9 mouse cellular contexts compared by ENCODE assay signal in the genomic region with DNA sequence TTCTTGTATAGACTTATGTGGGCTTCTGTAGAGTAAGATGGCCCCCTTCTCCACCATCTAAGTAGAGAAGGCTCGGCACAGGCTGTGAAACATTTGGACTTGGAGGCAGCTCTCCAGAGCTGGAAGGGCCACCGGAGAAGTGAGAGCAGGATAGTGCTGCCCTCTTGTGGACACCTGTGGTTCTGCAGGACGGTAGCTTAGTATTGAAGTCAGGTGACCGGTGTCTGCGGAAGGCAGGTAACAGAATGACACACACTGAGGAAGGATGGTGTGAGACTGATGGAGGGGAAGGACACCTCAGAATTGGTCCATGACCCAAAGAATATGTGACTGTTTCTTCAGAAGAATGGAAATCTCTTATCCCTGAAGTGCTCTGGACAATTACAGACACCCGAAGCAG. TPM values are rescaled to one million over a fixed set of nuclear protein-coding genes. Genes with fewer than 3 reads are reported as not detected.
DNase-seq lines count a peak whose midpoint lies in the region; ATAC-seq and TF ChIP-seq lines count a peak whose summit lies in the region.
"Had no signal": no experiment of that assay in that cellular context is flagged by ENCODE, and none has a peak within 500 bp of the region (broad histone marks: within the 10 kb centered on the region; RNA-seq: fewer than 3 reads in every experiment).

No protein-coding gene starts in this region.

- 35% methylated on average over 6 of the region's 6 CpGs for WGBS in hindbrain, embryonic 11.5 days
- 37% methylated on average over 6 of the region's 6 CpGs for WGBS in hindbrain, embryonic 16.5 days

- DNase-seq in hindbrain, embryonic 11.5 days (ENCODE audit: low spot score) = peak; percentile 73
- DNase-seq in CH12.LX (ENCODE audit: extremely low read depth) = no peak
- DNase-seq in c-Kit-negative CD71-positive TER-119-positive erythroid progenitor cells, embryonic 14.5 days (ENCODE audit: low read depth, low spot score) = peak; percentile 27
- peak; percentile 11 to 59 for DNase-seq in layer of hippocampus, adult 8-10 months (ENCODE audit: low spot score in 2 of 2)
- peak; percentile 35 for DNase-seq in thymus, postnatal 25 days

- ATAC-seq in hindbrain, embryonic 11.5 days (ENCODE audit: low FRiP score) = no peak
- no peak for ATAC-seq in hindbrain, embryonic 16.5 days
- peak; percentile 73 for ATAC-seq in erythroid progenitor cell, adult 5-6 weeks (replicated peaks; ENCODE audit: low FRiP score, poor library complexity, severe bottlenecking)
- ATAC-seq in monocyte, adult 5-6 weeks (replicated peaks; ENCODE audit: insufficient number of reproducible peaks, low FRiP score, low TSS enrichment, poor library complexity, severe bottlenecking) = peak; percentile 60

- H3K9me3 ChIP-seq in hindbrain, embryonic 11.5 days (ENCODE audit: control insufficient read depth, low read length) = no peaks in the 10 kb centered on the region
- no peaks in the 10 kb centered on the region for H3K9me3 ChIP-seq in hindbrain, embryonic 16.5 days (ENCODE audit: control insufficient read depth, low read length)
- peaks cover 67% of the 10 kb centered on the region for H3K9me3 ChIP-seq in CH12.LX (replicated peaks; ENCODE audit: low read length)

- H3K27ac ChIP-seq in hindbrain, embryonic 11.5 days (ENCODE audit: low read depth, low read length) = no peak overlapping the region
- no peak overlapping the region for H3K27ac ChIP-seq in hindbrain, embryonic 16.5 days (ENCODE audit: low read depth, low read length)
- H3K27ac ChIP-seq in CH12.LX (ENCODE audit: insufficient read depth, low read depth) = no peak overlapping the region

- in situ Hi-C loops in CH12.LX (cut with MboI; ENCODE audit: low pct_ligation_motif_present, low pct_unique_long_range_greater_than_20kb, low sequenced_read_pairs) = no loop called here

- TF ChIP-seq POLR2A in CH12.LX (IDR thresholded peaks at IDR 0.05; ENCODE audit: low read depth, low read length) = no peak

- dilution Hi-C loops in CH12.LX (cut with MboI; ENCODE audit: extremely low pct_ligation_motif_present, extremely low pct_unique_long_range_greater_than_20kb, low sequenced_read_pairs) = no loop called here

- H3K4me2 ChIP-seq in hindbrain, embryonic 11.5 days (replicated peaks; ENCODE audit: low read depth, low read length) = no peak overlapping the region
- H3K4me2 ChIP-seq in hindbrain, embryonic 16.5 days (ENCODE audit: low read length) = no peak overlapping the region
- no peak overlapping the region for H3K4me2 ChIP-seq in CH12.LX (ENCODE audit: insufficient read depth, low read depth, poor library complexity, severe bottlenecking)

- peak; percentile 27 to 39; a peak in 3 of 4 replicates for TF ChIP-seq CTCF in CH12.LX (conservative IDR thresholded peaks at IDR 0.05 in 1 of 2, IDR thresholded peaks at IDR 0.05 in 1 of 2; ENCODE audit: low read depth in 2 of 2, low read length in 2 of 2)

- H3K4me1 ChIP-seq in hindbrain, embryonic 11.5 days (replicated peaks; ENCODE audit: control insufficient read depth, insufficient read depth, low read length) = no peaks in the 10 kb centered on the region
- no peaks in the 10 kb centered on the region for H3K4me1 ChIP-seq in hindbrain, embryonic 16.5 days (ENCODE audit: control insufficient read depth, insufficient read depth, low read depth, low read length)
- no peaks in the 10 kb centered on the region for H3K4me1 ChIP-seq in CH12.LX (ENCODE audit: control insufficient read depth in 1 of 2, insufficient read depth in 2 of 2)

- H3K36me3 ChIP-seq in hindbrain, embryonic 11.5 days (ENCODE audit: control insufficient read depth, insufficient read depth, low read length) = no peaks in the 10 kb centered on the region
- no peaks in the 10 kb centered on the region for H3K36me3 ChIP-seq in hindbrain, embryonic 16.5 days (ENCODE audit: control insufficient read depth, insufficient read depth, low read length)
- no peaks in the 10 kb centered on the region for H3K36me3 ChIP-seq in CH12.LX (replicated peaks in 1 of 2; ENCODE audit: control insufficient read depth in 1 of 2, insufficient read depth in 1 of 2, low read length in 1 of 2)

- TF ChIP-seq RAD21 in CH12.LX (IDR thresholded peaks at IDR 0.05; ENCODE audit: low read depth, low read length) = no peak; the same call in 1 of the 2 replicates

- no peaks in the 10 kb centered on the region for H3K79me2 ChIP-seq in CH12.LX (replicated peaks; ENCODE audit: control insufficient read depth, extremely low read depth, insufficient read depth, poor library complexity, severe bottlenecking)

- H3K9ac ChIP-seq in hindbrain, embryonic 11.5 days (ENCODE audit: low read depth, low read length) = no peak overlapping the region
- H3K9ac ChIP-seq in hindbrain, embryonic 16.5 days (ENCODE audit: low read depth, low read length) = no peak overlapping the region
- H3K9ac ChIP-seq in CH12.LX (ENCODE audit: insufficient read depth, low read depth) = no peak overlapping the region

- H3K27me3 ChIP-seq in hindbrain, embryonic 11.5 days (ENCODE audit: control insufficient read depth, insufficient read depth, low read length) = peaks cover 13% of the 10 kb centered on the region
- H3K27me3 ChIP-seq in hindbrain, embryonic 16.5 days (replicated peaks; ENCODE audit: control insufficient read depth, insufficient read depth, low read length) = peaks cover 12% of the 10 kb centered on the region
- H3K27me3 ChIP-seq in CH12.LX (replicated peaks) = no peaks in the 10 kb centered on the region

- TF ChIP-seq EP300 in CH12.LX (IDR thresholded peaks at IDR 0.05; ENCODE audit: low read length) = no peak

- no peak overlapping the region for H3K4me3 ChIP-seq in hindbrain, embryonic 11.5 days (ENCODE audit: low read depth, low read length)
- no peak overlapping the region for H3K4me3 ChIP-seq in hindbrain, embryonic 16.5 days (ENCODE audit: low read length)
- H3K4me3 ChIP-seq in CH12.LX (replicated peaks in 1 of 3; ENCODE audit: low read depth in 2 of 3, low read length in 2 of 3, poor library complexity in 1 of 3) = no peak overlapping the region

TF ChIP-seq in CH12.LX, 34 proteins besides CTCF, POLR2A, EP300 and RAD21:
- TF ChIP-seq MEF2A (IDR thresholded peaks at IDR 0.05; ENCODE audit: borderline replicate concordance, low read depth, low read length) (no peak), MAZ (IDR thresholded peaks at IDR 0.05; ENCODE audit: low read depth, low read length) (no peak), PAX5 (IDR thresholded peaks at IDR 0.05; ENCODE audit: low read length) (no peak), USF1 (IDR thresholded peaks at IDR 0.05; ENCODE audit: low read depth, low read length) (no peak), JUN (IDR thresholded peaks at IDR 0.05; ENCODE audit: insufficient read depth, low read depth, low read length) (no peak), KAT2A (IDR thresholded peaks at IDR 0.05; ENCODE audit: insufficient replicate concordance, low read length) (no peak), ZC3H11A (IDR thresholded peaks at IDR 0.05; ENCODE audit: low read depth, low read length) (no peak)

RNA-seq across cellular contexts. Expression of a gene that starts 19.2 kb away (rescaled TPM):
- 5.6 and 11.4 TPM in 2 replicates for polyA plus RNA-seq in hindbrain, embryonic 11.5 days (2014; fragmentation: Nextera tagmentation; extraction: Ambion mirVana)
- 7.0 and 7.1 TPM in 2 replicates for polyA plus RNA-seq in hindbrain, embryonic 16.5 days (2015; fragmentation: Nextera tagmentation; extraction: Ambion mirVana)
- total RNA-seq in CH12.LX (2012; rRNA removed) (not detected in 2 replicates), CH12.LX (2014; rRNA removed) (not detected in 2 replicates)
- polyA plus RNA-seq in CH12.LX (2012; ENCODE audit: insufficient read length, low read depth) = not detected in 2 replicates
- total RNA-seq in erythroid progenitor cell, adult 5-6 weeks (2015; ENCODE audit: low replicate concordance) = not detected in 2 replicates
- not detected in 2 replicates for total RNA-seq in erythroid progenitor cell, adult 5-6 weeks (2017; ENCODE audit: low replicate concordance)
- total RNA-seq in layer of hippocampus, adult 8-10 months (2022) = under 1 TPM in 1 of 4 experiments, not detected in 3; 0.16 TPM
- total RNA-seq in monocyte, adult 5-6 weeks (2017) = not detected in 3 replicates
- total RNA-seq: left cerebral cortex, postnatal 36 days had no signal

Comparison
In these comparisons a context has a peak if more than half of its experiments do, and no peak if none do; other contexts are left out.
1. ATAC-seq: peak in erythroid progenitor cell, adult 5-6 weeks (single experiment) and monocyte, adult 5-6 weeks (single experiment); none in hindbrain, embryonic 11.5 days (single experiment) and hindbrain, embryonic 16.5 days (single experiment).